Mouse (Mus musculus) testis, adult 10 weeks (tissue): ENCODE results near the gene Entpd5. TPM values are rescaled to one million over a fixed set of nuclear protein-coding genes. Genes with fewer than 3 reads are reported as not detected.

Experiments
- polyA plus RNA-seq: library from polyadenylated mRNA; stranded (reverse); fragments of 350-450 nt; fragmentation: Illumina TruSeq; extraction: RNeasy Lipid Tissue Mini Kit (QIAGEN cat#74804); gene quantifications from one replicate; pipeline ENCODE4 v1.2.3, GENCODE M21; 2014; ENCODE audit warnings: low read depth, low replicate concordance

Entpd5 gene
- polyA plus RNA-seq = 24.3 TPM

DNA sequence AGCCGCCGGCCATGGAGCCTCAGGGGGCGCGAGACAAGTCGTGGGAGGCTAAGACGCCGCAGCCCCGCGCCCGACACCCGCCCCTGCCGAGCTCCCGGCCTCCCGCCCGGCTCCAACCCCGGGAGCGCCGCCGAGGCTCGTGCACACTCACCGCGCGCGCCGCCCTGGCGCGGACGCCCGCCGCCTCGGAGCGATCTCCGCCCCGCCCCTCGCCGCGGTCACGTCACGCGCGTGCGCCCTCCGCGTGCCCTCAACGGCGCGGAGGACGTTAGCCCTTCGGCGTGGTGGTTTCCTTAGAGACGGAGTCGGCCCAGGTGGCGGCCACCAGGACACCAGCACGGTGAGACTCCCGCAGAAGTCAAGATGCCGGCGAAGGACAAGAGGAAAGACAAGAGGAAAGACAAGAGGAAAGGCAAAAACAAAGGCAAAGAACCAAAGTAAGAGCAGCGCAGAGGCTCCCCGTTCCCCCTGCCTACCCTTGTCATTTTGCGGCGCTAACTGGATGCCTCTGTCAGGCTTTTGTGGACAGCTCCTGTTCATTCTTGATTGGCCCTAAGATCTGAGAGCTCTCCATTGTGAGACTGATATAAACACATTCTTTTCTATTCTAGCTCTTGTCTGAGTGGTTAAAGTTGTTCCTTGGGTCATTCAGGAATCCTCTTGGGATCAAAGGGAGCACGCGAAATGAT lies at the start of gene Entpd5, which contains the start of gene Bbof1:
Gene Entpd5, minus strand, starts transcription at position 211 of the 689 bp plus-strand sequence.
Gene Bbof1, plus strand, starts transcription at position 253 of the 689 bp plus-strand sequence.

DNA sequence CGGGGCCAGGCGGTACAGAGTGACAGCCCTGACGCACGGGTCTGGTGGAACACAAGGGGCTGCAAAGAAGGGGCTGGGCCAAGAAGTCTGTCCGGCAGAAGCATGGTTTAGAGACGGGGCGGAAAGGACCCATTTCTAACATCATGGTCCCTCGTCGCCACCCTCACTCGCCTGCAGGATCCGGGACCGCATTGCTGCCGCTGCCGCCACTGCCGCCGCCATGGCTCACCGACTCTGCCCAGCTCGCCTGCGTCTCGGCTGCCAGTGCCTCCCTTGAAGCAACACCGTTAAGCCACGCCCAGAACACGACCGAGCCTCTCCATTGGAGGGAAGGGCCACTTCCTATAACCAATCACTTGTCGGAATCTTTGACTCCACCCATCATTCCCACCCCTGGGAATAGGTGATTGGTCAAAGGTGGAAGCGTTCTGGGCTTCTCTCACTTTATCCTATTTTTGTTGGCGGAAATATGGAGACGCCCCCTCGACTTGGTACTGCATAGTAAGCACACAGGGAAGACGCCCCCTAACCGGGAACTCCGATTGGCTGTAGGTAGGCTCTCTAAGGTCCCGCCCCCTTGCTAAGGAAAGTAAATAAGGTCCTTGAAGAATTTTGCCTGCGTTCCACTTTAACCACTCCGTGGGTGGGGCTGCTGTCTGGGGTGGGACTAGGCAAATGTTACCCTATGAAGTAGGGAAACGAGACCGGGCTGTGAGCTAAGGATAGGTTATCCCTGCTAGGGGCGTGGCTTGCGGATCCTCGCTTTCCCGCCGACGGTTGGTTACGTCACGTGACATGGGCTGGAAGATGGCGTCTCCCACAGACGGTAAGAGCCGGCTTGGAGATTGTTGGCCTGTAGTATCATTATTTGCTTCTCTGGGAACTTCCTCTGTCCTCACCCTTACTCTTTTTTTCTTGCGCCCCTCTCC lies 42.2 kb upstream of the Entpd5 start, which contains the start of the genes Aldh6a1 and Lin52:
Gene Aldh6a1, minus strand, starts transcription at position 287 of the 929 bp plus-strand sequence.
Gene Lin52, plus strand, starts transcription at position 705 of the 929 bp plus-strand sequence.

DNA sequence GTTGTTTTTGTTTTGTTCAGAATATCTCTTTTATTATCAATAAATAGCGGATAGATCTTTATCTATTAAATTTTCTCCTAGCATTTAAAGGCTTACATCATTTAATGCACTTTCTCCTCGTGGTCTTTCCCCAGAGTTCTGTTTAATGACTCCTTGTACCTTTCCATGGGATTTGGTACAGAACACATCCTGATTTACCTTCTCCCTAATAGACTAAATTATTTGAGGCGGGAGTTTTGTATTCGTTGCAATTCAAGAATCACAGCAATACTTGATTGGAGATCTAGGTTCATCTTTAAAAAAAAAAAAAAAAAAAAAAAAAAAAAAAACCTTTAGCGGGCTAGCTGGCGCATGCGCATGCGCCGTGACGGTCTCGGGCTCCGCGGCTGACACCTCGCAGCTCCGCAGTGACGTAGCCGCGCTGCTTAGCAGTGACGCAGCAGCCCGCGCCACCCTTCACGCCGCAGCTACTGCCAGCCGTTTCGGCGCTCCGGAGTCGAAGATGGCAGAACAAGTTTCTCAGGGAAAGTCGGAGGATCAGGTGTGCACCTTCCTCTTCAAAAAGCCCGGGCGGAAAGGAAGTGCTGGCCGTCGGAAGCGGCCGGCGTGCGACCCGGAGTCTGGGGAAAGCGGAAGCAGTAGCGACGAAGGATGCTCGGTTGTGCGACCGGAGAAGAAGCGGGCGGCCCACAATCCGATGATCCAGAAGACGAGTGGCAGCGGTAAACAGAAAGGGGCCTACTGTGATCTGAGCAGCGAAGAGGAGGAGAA lies 8.2 kb upstream of the Entpd5 start, which contains the start of gene Rnf113a2:
Gene Rnf113a2, plus strand, starts transcription at position 363 of the 771 bp plus-strand sequence.

DNA sequence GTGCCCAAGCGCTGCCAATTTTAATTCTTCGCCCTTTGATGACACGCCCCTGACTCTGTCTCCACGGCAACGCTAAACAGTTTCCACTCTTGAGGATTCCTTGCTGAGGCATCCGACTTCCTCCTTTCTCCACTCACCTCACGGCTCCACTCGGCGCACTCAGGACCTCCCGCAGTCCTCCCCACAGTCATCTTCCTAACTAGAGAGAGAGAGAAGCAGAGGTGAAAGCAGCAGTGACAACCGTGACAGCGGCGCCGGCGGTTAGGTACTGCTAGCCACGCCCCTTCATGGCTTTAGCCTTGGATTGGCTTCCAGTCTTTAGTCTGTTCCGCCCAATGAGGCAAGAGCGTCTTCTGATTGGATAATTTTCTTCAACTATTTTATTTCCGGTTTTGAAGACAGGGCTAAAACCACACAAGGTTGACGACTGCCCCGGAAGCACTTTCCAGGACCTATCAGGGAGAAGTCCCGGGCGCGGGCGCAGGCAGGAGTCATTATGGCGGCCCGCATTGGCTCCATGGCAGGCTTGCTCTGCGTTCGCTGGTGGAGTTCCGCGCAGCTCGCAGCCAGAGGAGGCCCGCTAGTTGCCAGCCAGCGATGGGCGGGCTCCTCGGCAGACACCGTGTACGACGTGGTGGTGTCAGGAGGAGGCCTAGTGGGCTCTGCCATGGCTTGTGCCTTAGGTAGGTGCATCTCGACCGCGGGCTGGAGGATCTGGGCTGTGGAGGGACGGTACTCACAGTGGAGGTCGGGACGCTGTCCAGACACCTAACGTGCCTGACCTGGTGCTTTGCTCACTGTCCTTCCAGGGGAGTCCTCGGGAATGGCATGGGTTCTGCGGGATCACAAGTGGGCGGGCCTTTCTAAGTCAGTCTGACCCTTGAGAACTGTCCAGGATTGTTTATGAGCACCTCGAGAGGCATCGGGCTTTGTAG lies 47.0 kb downstream of the Entpd5 start, which contains the start of the genes Coq6 and Fam161b:
Gene Coq6, plus strand, starts transcription at position 103 of the 935 bp plus-strand sequence.
Gene Fam161b, minus strand, starts transcription at position 279 of the 935 bp plus-strand sequence.

Other genes starting within 250 kb of the Entpd5 start
- gene Elmsan1, start 190.1 kb downstream of the Entpd5 start, polyA plus RNA-seq = 0.69 TPM
- gene Ptgr2, start 123.8 kb downstream of the Entpd5 start, polyA plus RNA-seq = 18.5 TPM
- 22.8 TPM for gene Zfp410, start 92.2 kb downstream of the Entpd5 start, polyA plus RNA-seq
- gene Coq6, start 47.4 kb downstream of the Entpd5 start, polyA plus RNA-seq = 2.8 TPM
- gene Fam161b, start 47.2 kb downstream of the Entpd5 start, polyA plus RNA-seq = 22.1 TPM
- gene Bbof1, start within 50 bp of the Entpd5 start, polyA plus RNA-seq = 830 TPM
- gene Rnf113a2, start 8.2 kb upstream of the Entpd5 start, polyA plus RNA-seq = 22.0 TPM
- 48.4 TPM for gene Aldh6a1, start 42.0 kb upstream of the Entpd5 start, polyA plus RNA-seq
- gene Lin52, start 42.4 kb upstream of the Entpd5 start, polyA plus RNA-seq = 29.9 TPM
- not detected for gene Vsx2, start 160.7 kb upstream of the Entpd5 start, polyA plus RNA-seq
- gene Abcd4, start 208.4 kb upstream of the Entpd5 start, polyA plus RNA-seq = 0.07 TPM
- gene Vrtn, start 232.0 kb upstream of the Entpd5 start, polyA plus RNA-seq = not detected